Mouse (Mus musculus): ENCODE data around the gene Surf1.
"Not testable (repeated sequence)": the region's sequence is repeated elsewhere in the genome, so short reads cannot be mapped to it uniquely, and the experiment has no call there.

Gene Surf1

DNA sequence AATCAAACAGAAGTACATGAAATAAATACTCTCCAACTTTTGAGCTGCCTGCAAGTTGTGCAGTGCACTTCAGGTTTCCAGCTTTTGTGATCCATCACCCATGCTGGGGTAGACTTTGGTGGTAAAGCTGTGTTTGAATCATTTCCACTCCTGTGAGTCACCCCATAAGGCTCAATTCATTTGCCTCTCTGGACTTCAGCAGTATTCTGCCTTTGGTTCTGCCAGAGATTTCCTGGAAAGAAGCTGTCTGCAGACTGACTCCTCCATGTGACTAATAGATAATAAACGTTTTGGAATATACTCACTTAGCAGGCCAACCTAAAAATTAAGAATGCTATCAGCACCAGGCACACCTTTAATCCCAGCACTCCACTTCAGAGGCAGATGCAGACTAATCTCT is 15.6 kb downstream of the Surf1 start:
- no peak for DNase-seq (ENCODE audit: low spot score in 2 of 2)

DNA sequence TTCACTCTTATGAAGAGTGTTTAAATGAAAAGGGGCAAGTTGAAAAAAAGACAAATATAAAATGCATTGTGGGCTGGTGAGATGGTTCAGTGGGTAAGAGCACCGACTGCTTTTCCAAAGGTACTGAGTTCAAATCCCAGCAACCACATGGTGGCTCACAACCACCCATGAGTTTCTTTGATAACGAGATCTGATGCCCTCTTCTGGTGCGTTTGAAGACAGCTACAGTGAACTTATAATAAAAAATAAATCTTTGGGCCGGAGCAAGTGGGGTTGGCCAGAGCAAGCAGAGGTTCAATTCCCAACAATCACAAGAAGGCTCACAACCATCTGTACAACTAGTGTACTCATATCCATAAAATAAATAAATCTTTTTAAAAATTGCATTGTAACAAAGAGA is 20.4 kb downstream of the Surf1 start:
- DNase-seq (ENCODE audit: low spot score in 2 of 2) = no peak

DNA sequence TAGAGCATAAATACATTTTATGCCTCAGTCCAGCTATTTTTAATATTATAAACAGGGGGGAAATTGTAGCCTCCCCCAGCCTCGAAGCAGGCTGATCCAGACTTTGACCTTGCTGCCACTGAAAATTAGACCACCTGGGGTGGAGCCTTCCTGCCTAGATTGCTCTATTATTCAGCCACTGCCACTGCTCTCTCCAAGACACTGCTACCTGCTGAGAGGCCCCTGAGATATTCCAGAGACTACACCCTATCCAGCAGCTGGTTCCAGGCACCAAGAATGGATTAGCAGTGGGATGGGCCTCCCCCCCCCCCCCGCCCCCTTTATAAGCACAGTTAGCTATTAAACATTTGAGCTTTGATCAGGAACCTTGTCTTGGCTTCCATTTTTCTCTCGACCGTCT is 30.2 kb downstream of the Surf1 start:
- not testable (repeated sequence) for DNase-seq (ENCODE audit: low spot score in 2 of 2)

DNA sequence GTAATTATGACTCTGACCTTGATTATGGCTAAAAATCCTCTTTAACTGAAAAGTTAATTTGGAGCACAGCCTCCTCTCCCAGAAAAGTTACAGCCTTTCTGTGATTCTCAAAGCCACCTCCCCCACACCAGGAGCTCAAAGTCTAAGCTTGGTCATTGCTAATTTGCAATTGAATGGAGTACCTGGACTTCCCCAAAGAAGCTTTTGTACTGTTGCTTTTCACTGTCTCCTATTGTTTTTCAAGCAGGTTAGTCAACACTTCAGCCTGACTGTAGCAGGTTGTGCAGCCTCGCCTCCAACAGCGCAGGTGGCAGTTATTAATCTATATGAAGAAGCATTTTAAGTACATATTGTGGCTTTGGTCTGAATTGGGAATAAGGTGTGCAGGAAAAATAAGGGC is 30.8 kb downstream of the Surf1 start:
- DNase-seq (ENCODE audit: low spot score in 2 of 2) = not testable (repeated sequence)

DNA sequence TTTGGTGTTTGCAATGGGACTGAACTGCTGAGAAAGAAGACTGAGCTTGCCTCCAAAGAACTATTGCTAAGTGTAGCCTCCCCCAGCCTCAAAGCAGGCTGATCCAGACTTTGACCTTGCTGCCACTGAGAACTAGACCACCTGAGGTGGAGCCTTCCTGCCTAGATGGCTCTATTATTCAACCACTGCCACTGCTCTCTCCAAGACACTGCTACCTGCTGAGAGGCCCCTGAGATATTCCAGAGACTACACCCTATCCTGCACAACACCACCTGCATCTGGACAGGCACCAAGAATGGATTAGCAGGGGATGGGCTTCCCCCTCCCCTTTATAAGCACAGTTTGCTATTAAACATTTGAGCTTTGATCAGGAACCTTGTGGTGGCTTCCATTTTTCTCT is 37.8 kb downstream of the Surf1 start:
- DNase-seq (ENCODE audit: low spot score in 2 of 2) = no peak

DNA sequence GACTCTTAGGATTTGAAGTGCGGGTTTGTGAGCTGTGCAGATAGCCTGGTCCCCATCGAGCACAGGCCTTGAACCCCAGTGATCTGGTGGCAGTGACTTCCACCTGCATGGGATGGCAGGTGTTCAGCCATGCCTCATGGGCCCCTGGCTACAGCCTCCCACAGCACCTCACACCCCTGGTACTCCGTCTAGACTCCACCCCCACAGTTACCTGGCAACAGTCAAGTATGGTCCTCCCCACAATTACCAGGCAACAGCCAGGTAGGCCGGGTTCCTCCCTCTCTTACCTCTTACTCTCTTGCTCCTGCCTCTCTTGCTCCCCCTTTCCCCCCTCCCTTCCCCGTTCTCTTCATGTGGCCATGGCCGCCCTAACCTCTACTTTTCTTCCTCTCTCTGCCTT is 45.7 kb downstream of the Surf1 start:
- DNase-seq (ENCODE audit: low spot score in 2 of 2) = no peak

DNA sequence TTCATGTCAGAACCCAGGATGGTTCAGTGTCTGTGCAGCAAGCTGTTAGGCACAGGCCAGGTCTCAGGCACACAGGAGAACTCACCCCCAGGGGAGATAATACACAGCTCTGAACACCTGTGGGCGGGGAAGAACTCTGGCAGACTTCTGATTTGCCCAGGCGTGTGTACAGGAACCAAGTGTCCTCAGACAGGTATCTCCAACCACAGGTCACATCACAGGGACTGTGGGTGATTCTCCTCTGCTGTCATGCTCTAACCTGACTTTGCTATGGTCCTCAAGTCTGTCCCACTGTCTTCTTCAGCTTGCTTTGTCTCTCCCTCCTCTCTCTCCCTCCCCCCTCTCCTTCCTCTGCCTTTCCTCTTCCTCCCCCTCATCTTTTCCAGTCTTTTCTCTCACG is 51.5 kb downstream of the Surf1 start, which contains the start of gene Abo:
Abo (minus strand) TSS at position 101 of the 400 bp plus-strand sequence.
- peak in 1 of 2 experiments; percentile 24 for DNase-seq (ENCODE audit: low spot score in 2 of 2)
